Mouse (Mus musculus) spleen, adult 2 months (tissue): ENCODE results near the gene Tepp.

ENCODE experiments used
- CTCF ChIP-seq: fragments of 200-500 bp; IDR thresholded peaks from 2 replicates; pipeline ENCODE4 v1.5.1; 2011; ENCODE audit warnings: mild to moderate bottlenecking, inconsistent platforms; ENCODE audit not compliant: insufficient read depth, insufficient read length, insufficient replicate concordance; ENCODE audit errors: extremely low read depth
- POLR2A ChIP-seq: fragments of 200-500 bp; IDR thresholded peaks from 2 replicates; pipeline ENCODE4 v1.6.1; 2011; ENCODE audit warnings: low read depth, low read length, inconsistent platforms

- TF ChIP-seq CTCF (no peak), POLR2A (no peak)
Observed at GRCm38 (mm10) chr8:95306431-95306830, 3.9 kb upstream of the Tepp start, which contains the start of gene Cngb1.
